Mouse (Mus musculus) intestine, embryonic 14.5 days (tissue): ENCODE data around the gene Defb11. TPM values are rescaled to one million over a fixed set of nuclear protein-coding genes. Genes with fewer than 3 reads are reported as not detected.
A peak's percentile ranks its signal among the peaks of the same experiment; 100 is the strongest.
"Not testable (repeated sequence)": the region's sequence is repeated elsewhere in the genome, so short reads cannot be mapped to it uniquely, and the experiment has no call there.

ENCODE experiments used
- ATAC-seq: fragments of 200-750 bp; cut with Nextera tagmentation; replicated peaks from 2 replicates; pipeline ENCODE4 v1.8.0; 2017; ENCODE audit warnings: low read depth, moderate number of reproducible peaks, moderate TSS enrichment, moderate library complexity; ENCODE audit not compliant: low FRiP score, low TSS enrichment
- DNase-seq: peaks from one replicate; pipeline ENCODE4 v3.0.0-alpha.2; 2018; ENCODE audit warnings: low spot score
- H3K27ac ChIP-seq: fragments of 300-500 bp; sonication (generic); 2 replicates; pipeline ENCODE4 v1.5.1; 2014; ENCODE audit warnings: low read depth, mild to moderate bottlenecking, control low read depth
- H3K27me3 ChIP-seq: fragments of 300-500 bp; sonication (generic); replicated peaks from 2 replicates; pipeline ENCODE4 v1.6.1; 2014; ENCODE audit warnings: low read length, control low read depth; ENCODE audit not compliant: control insufficient read depth, insufficient read depth
- H3K36me3 ChIP-seq: fragments of 300-500 bp; sonication (generic); 2 replicates; pipeline ENCODE4 v1.6.1; 2014; ENCODE audit warnings: low read length, control low read depth; ENCODE audit not compliant: control insufficient read depth, insufficient read depth
- H3K4me1 ChIP-seq: fragments of 300-500 bp; sonication (generic); replicated peaks from 2 replicates; pipeline ENCODE4 v1.6.1; 2014; ENCODE audit warnings: low read length, control low read depth, mixed read lengths; ENCODE audit not compliant: control insufficient read depth, insufficient read depth
- H3K4me2 ChIP-seq: fragments of 300-500 bp; sonication (generic); 2 replicates; pipeline ENCODE4 v1.6.1; 2014; ENCODE audit warnings: low read length
- H3K4me3 ChIP-seq: fragments of 300-500 bp; sonication (generic); 2 replicates; pipeline ENCODE4 v1.5.1; 2014; ENCODE audit warnings: low read depth, low read length, control low read depth, mixed read lengths
- H3K9ac ChIP-seq: fragments of 300-500 bp; sonication (generic); 2 replicates; pipeline ENCODE4 v1.6.1; 2014; ENCODE audit warnings: mild to moderate bottlenecking, low read length
- H3K9me3 ChIP-seq: fragments of 300-500 bp; sonication (generic); 2 replicates; pipeline ENCODE4 v1.6.1; 2016; ENCODE audit warnings: low read length, control low read depth; ENCODE audit not compliant: control insufficient read depth
- WGBS: fragments of 180-500 bp; shearing (Covaris S2); extraction: QIAGEN DNeasy Blood & Tissue Kit; methylation state at CpG from one replicate; pipeline ENCODE4 v1.1.7; 2014; 5-methylcytosine and 5-hydroxymethylcytosine counted together
- polyA plus RNA-seq: library from polyadenylated mRNA; unstranded; fragments of >200 nt; fragmentation: Nextera tagmentation; extraction: Ambion mirVana; gene quantifications from 2 replicates; pipeline ENCODE4 v1.2.1, GENCODE M21; 2014

Defb11 gene
- not detected in 2 replicates for polyA plus RNA-seq

DNA sequence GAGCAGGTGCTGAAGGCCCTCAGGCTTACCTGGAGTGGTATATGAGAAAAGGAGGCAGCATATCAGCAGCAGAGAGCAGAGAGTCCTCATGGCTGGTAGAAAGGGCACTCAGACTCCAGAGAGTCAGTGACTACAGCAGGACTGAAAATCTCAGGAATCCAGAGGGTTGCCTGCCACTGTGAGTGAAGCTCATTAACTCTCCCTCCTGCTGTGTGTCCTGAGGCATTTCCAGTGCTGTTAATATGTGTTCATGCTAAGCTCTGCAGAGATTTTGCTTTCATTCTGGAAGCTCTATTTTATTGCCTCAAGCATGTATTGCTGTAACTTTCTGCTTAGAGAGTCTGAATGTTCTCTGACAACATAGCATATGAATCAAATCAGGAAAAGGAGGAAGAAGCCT, at the start of gene Defb11:
Gene Defb11, minus strand, starts transcription at position 123 of the 400 bp plus-strand sequence.
- DNase-seq, H3K4me1 ChIP-seq, H3K36me3 ChIP-seq, H3K27me3 ChIP-seq, H3K4me3 ChIP-seq, ATAC-seq, H3K4me2 ChIP-seq, H3K9ac ChIP-seq, H3K9me3 ChIP-seq, H3K27ac ChIP-seq: not testable (repeated sequence)

DNA sequence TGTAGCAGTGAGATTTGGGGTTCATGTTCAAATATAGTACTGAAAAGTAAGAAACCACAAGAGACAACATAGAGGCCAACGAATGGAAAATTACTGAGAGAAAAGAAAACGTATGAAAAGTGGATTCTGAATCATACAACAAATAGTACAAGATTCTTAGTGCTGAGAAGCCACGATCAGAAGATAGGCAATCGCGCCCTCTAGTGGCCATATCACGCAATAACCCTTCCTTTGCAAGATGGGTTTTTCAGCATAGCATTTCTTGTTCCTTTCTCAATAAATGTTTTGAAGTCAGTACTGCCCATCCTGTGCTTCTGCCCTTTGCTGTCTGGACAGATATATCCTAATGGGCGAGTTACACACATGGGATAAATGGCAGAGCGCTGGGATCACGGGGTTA, 49.1 kb upstream of the Defb11 start:
- Histone ChIP-seq H3K4me1 (no peaks in the 10 kb centered on the region), H3K9me3 (no peaks in the 10 kb centered on the region), H3K36me3 (no peaks in the 10 kb centered on the region), H3K4me3 (no peak overlapping the region), H3K27ac (no peak overlapping the region), H3K4me2 (no peak overlapping the region), H3K27me3 (no peaks in the 10 kb centered on the region), H3K9ac (no peak overlapping the region)
- WGBS, result 10% methylated on average over 9 of the region's 9 CpGs
- DNase-seq (peak; percentile 60), ATAC-seq (no peak)

DNA sequence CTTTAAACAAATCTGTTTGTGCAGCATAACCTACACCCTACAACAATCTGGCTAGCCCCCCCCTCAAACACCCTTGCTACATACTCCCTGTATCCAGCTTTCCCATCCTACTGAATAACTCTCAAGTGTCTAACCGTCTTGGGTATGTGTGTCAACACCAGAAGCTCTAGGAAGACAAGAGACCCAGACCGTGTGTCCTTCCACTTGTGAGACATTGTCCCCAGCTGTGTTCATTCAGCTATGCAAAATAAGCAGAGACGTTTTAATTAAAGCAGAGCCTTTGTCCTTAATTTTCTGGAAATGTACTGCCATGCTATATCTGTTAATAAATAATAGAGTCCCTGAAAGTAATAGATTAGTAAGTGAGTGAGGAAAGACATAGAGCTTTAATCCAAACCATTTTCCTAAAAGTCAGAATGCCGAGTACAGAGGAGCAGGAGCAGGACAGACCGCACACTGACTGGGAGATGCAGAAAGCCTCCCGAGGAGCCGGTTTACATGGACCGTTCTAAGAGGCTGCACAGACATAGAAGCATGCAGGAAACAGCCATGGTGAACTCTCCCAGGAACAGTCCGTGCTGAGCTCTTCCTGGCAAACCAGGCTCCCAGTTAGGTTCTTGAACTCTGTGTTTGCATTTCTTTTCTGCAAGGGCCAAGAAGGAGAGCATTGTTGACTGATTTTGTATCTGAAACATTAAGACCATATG, 41.3 kb upstream of the Defb11 start:
- Histone ChIP-seq H3K27me3 (no peaks in the 10 kb centered on the region), H3K9me3 (no peaks in the 10 kb centered on the region), H3K27ac (no peak overlapping the region), H3K4me2 (no peak overlapping the region), H3K36me3 (no peaks in the 10 kb centered on the region), H3K4me3 (no peak overlapping the region), H3K4me1 (no peaks in the 10 kb centered on the region), H3K9ac (no peak overlapping the region)
- WGBS, result 70% methylated on average over 9 of the region's 9 CpGs
- ATAC-seq (no peak), DNase-seq (no peak)

DNA sequence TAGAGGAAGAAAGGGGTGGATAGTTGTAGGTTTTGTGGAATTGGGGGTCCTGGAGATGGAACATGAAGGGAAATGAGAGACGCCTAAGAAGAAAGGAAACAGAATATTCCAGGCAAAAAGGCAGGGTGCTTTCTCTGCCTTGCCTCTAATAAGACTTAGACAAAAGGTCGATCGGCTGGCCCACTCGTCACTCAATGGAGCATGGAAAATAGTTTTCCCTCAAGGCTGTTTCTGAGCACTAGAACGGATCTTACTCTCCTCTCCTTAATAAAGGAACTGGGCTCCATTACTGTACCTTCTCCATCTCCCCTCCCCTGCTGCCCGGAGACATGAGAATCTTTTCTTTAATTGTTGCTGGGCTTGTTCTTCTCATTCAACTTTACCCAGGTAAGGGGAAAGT, 40.2 kb upstream of the Defb11 start, which contains the start of gene Defb13:
Gene Defb13, plus strand, starts transcription at position 301 of the 400 bp plus-strand sequence.
- ATAC-seq (no peak), DNase-seq (no peak)
- Histone ChIP-seq H3K9ac (no peak within 1 kb of the TSS), H3K4me1 (no peaks in the 10 kb centered on the region), H3K4me2 (no peak within 1 kb of the TSS), H3K27me3 (no peaks in the 10 kb centered on the region), H3K4me3 (no peak within 1 kb of the TSS), H3K36me3 (no peaks in the 10 kb centered on the region), H3K9me3 (no peaks in the 10 kb centered on the region), H3K27ac (no peak within 1 kb of the TSS)
- 84% methylated on average over 6 of the region's 6 CpGs for WGBS

DNA sequence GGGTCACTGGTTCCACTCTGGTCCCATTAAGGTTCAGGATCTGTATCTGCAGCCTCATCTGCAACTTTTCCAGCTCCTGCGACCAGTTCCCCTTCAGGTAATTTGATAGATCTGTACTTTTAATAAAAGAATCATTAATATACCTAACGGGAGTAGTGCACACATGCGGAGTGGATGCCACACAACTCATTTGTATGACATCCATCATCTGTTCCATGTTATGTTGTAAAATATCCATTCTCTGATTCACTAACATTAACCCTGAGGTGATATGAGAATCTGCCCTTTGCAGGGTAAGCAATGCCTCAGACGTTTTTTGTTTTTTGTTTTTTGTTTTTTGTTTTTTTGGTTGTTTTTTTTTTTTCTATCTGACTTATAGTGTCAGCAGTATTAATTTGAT, 31.8 kb upstream of the Defb11 start, which contains the start of gene Defb35:
Gene Defb35, plus strand, starts transcription at position 301 of the 400 bp plus-strand sequence.
- H3K4me1 ChIP-seq, H3K36me3 ChIP-seq, ATAC-seq, H3K4me2 ChIP-seq, DNase-seq, H3K9ac ChIP-seq, H3K27ac ChIP-seq, H3K4me3 ChIP-seq, H3K9me3 ChIP-seq, H3K27me3 ChIP-seq: not testable (repeated sequence)
- 84% methylated on average over 4 of the region's 4 CpGs for WGBS

DNA sequence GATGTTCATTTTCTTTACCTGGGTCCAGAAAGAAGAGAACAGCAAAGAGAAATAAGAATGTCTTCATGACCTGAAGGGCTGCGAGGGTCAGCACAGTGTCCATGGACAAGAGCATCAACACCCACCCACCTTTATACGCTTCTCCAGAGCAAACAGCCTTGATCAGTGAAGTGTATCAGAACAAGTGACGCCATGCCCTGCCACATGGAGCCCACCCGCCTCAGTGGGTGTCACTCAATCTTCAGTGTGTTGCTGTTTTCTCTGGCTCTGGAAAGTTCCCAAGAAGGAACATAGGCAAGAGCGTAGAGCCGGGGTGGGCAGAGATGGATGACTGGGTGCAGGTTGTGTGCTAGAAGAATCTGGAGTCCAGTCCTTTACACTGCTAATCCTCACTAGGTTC, 26.4 kb upstream of the Defb11 start, which contains the start of gene Defb15:
Gene Defb15, minus strand, starts transcription at position 101 of the 400 bp plus-strand sequence.
- no peak within 1 kb of the TSS for H3K9ac ChIP-seq
- H3K9me3 ChIP-seq, result no peaks in the 10 kb centered on the region
- 92% methylated on average over 6 of the region's 6 CpGs for WGBS
- no peak within 1 kb of the TSS for H3K4me2 ChIP-seq
- no peaks in the 10 kb centered on the region for H3K4me1 ChIP-seq
- no peak for DNase-seq
- no peak within 1 kb of the TSS for H3K4me3 ChIP-seq
- H3K36me3 ChIP-seq, result no peaks in the 10 kb centered on the region
- H3K27ac ChIP-seq, result no peak within 1 kb of the TSS
- no peaks in the 10 kb centered on the region for H3K27me3 ChIP-seq
- ATAC-seq, result no peak

DNA sequence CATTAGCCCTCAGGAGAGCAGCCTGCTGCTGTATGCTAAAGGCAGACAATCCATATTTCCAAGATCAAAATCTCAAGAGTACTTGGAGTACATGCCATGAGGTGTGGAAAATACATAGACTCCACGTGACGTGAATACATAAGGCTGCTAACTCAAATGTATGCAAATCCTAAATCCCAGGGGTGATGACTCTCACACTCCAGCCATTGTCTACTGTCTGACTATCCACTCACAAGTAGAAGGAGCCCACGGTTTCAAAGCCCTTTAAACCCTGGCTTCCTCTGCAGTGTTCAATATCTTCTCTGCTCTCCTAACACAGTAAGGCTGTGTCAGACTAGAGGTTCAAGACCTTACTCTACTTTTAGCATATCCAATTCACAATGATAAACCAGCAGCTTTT, 24.5 kb upstream of the Defb11 start:
- not testable (repeated sequence) for H3K4me1 ChIP-seq, H3K9ac ChIP-seq, H3K27me3 ChIP-seq, H3K4me3 ChIP-seq, H3K27ac ChIP-seq, DNase-seq, H3K9me3 ChIP-seq, H3K4me2 ChIP-seq, ATAC-seq, H3K36me3 ChIP-seq
- WGBS, result 84% methylated on average over 3 of the region's 3 CpGs

DNA sequence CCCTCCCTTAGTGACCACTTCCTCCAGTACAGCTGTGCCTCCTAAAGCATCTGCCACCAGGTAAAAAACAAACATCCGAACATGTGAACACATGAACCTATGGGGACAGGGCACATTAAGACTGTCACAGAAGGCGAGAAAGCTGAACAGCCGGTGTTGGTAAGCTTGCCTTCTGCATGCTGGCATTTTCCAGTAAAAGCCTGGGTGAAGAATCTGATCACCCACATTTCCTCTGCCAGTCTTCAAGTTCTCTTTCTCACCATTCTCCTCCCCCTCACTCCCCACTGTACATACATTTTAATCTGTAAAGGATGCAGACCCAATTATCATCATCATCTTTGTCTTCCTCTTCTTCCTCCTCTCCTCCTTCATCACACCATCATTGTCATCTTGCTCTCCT, 9.4 kb upstream of the Defb11 start:
- Histone ChIP-seq H3K4me3 (no peak overlapping the region), H3K9me3 (no peaks in the 10 kb centered on the region), H3K9ac (no peak overlapping the region), H3K36me3 (no peaks in the 10 kb centered on the region), H3K27me3 (no peaks in the 10 kb centered on the region), H3K4me1 (no peaks in the 10 kb centered on the region), H3K27ac (no peak overlapping the region), H3K4me2 (no peak overlapping the region)
- 87% methylated on average over 3 of the region's 3 CpGs for WGBS
- DNase-seq, result no peak
- ATAC-seq, result no peak

DNA sequence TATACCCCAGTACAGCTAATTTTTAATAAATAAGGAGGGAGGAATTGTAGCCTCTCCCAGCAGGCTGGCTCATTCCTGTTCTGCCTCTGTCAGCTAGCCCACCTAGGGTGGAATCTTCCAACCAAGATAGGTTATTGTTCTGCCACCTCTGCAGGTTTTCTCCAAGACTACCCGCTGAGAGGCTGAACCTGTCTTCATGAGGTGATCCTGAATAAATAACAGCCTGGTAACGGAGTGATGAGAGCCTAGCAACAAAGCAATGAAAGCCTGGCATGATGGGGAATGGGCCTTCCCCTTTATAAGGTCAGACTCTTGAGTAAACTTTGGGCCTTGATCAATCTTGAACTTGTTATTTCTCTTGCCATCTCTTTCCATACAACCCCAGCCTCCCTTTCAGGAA, 6.3 kb upstream of the Defb11 start:
- DNase-seq (no peak), ATAC-seq (no peak)
- Histone ChIP-seq H3K4me3 (no peak overlapping the region), H3K27ac (no peak overlapping the region), H3K9ac (no peak overlapping the region), H3K36me3 (no peaks in the 10 kb centered on the region), H3K27me3 (no peaks in the 10 kb centered on the region), H3K9me3 (no peaks in the 10 kb centered on the region), H3K4me2 (no peak overlapping the region), H3K4me1 (no peaks in the 10 kb centered on the region)
- 31% methylated on average over 2 of the region's 2 CpGs for WGBS
